Mouse (Mus musculus) heart, adult 8-10 months (tissue): Measurements from ENCODE around the gene Svs1. TPM values are rescaled to one million over a fixed set of nuclear protein-coding genes. Genes with fewer than 3 reads are reported as not detected.

Source experiments
- DNase-seq: peaks from one replicate; pipeline ENCODE4 v3.0.0; 2022; ENCODE audit warnings: low spot score
- total RNA-seq, 4 experiments: library from RNA; stranded (reverse); gene quantifications; 2 replicates each; pipeline ENCODE4 v1.2.4; 2022

Svs1 gene
- total RNA-seq, 4 experiments from 2014 or later, result not detected

DNA sequence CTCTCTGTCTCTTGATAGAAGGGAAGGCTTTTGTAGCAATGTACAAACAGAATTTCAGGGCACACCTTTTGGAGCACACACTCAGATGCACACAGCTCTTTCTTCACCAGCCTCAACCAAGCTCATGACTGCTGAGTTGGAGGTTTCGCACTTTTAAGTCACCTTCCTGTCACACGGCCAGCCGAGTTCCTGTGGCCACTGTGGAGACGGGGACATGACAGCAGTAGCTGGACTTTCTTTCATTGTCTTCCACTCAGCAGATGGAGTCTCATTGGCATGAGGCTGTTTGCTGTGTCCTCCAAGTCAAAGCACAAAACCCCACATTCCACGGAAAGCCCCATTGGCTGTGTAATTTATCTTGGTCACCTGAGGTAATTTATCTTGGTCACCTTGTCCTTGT, 24.5 kb downstream of the Svs1 start:
- no peak for DNase-seq

DNA sequence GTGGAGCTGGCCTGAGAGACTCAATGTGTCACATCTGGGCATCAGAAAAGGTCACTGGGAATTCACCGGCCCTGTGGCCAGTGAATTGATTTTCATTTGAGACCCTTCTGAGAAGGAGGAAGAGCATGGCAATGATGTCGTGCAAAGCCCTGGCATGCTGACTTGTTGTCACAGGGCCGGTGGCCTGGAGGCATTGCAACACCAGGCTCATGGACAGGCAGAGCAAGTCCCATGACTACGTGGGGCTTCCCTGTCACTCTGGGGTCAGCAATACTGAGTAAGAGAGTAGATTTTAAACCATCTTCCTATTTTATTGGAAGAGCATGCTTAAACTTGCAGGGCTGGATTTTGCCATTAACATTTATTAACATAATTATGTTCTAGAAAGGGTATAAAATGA, 26.4 kb downstream of the Svs1 start:
- DNase-seq, result no peak

DNA sequence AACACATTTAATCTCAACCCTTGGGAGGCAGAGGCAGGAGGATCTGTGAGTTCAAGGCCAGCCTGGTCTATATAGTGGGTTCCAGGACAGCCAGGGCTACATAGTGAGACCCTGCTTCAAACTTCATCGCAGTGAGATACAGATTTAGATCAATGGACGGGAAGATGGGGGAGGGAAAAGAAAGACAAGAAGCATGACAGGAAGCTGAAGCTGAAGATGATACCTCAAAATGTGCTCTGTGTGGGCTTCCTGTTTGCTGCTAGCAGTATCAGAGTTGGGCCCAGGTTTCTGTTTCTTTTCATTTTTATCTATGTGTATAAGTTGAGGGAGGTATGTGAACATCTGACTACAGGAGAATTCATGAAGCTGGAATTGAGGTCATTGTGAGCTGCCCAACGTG, 26.8 kb downstream of the Svs1 start:
- DNase-seq, result no peak

DNA sequence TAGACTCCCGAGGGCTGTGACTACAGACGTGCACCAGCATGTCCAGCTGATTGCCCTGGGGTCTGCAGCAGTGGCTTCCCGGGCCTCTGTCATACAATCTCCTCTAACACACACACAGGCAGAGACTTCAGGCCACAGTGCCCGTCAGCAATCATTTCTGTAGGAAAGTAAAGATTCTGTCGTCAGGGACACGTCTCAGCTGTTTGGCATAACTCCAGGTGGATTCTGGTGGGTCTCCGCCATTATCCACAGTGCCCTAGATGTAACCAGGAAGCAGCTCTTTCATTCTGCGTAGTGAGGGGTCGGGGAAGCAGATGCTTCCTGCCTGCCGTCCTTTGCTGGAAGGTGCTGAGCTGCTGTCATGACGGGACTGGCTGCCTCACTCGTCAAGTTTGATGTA, 30.5 kb downstream of the Svs1 start:
- DNase-seq, result no peak

DNA sequence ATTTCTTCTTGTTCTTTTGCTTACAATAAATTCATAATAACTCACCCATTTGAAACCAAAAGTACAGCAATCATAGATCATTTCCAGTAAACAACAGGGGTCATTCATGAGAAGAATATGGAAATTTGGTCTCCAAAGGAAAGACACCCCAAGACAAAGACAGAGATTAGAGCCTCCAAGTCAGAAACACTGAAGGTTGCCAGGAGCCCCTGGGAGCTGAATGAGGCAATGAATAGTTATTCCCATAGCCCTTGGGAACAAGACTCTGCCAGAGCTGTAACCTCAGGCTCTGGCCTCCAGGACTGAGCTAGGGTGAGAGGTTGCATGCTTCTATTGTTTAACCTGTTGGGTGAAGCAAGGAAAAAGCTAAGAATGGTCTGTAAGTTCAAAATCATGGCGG, 32.7 kb downstream of the Svs1 start:
- no peak for DNase-seq

DNA sequence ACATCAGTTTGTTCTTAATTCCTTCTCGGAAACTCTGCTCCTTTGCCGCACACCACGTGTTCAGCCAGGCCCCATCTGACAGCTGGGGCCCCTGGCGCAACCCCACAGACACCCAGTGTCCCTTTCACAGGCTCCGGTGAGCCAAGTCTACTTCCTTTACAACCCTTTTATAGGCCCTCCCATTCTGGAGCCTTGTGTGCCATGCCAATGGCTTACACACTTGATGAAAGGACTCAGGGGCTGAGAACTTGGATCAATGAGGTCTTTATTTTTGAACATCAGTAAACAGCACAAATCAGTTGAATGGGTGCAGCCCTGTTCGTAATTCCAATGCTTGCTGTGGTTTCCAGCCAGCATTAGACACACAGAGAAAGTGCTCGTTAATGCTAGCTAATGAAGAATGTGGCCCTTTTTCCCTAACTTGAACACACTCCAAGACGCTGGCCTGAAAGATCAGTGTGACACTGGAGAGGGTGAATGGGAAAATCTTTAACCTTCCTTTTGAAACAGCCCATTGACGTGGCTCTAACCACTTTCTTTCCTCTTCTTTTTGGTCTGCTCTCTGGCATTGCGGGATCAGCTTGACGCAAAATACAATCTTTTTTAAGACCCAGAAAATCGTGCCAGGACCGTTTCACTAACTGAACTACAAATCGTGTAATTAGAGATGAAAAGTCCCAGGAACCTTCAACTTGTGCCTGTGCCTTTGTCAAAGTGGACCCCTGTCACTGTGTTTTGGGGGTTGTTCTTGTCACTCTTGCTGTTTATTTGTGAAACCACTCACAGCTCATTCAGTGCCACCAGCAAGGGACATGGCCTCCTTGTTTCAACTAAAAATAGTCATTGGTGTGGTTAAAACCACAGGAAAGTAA, 34.7 kb downstream of the Svs1 start:
- no peak for DNase-seq

DNA sequence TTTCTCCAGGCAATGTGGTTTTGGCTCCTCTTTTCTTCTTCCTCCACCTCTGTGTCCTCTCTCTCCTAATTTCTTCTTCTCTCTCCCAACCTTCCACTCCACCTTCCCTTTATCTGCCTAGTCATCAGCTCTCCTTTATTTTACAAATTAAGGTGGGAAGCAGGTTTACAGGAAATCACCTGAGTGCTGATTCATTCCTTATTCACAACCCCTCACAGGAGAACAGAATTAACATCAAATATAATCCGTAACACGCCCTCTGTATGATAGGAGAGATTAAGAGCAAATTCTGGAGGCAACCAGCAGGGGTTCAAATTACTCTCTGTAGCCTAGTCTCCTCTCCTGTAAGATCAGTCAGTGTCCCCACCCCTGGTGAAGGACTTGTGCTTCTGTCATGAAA, 35.7 kb downstream of the Svs1 start:
- no peak for DNase-seq

DNA sequence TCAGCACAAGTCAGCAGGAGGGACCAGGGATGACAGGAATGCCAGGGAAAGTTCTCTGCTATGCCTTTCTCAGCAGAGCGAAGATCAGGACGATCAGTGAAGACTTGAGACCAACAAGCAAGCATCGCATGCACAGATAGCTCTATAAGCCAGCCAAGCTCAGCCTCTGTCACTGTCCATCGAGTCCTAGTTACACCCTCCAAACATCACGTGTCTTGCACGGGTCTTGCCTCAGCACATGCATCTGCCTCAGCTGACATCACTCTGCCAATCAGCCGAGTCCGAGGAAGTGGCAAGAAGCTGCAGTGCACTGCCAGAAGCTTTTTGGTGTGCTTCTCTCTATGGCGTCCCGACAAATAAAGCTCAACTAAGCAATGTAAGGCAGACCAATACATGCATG, 36.7 kb downstream of the Svs1 start:
- DNase-seq, result no peak

DNA sequence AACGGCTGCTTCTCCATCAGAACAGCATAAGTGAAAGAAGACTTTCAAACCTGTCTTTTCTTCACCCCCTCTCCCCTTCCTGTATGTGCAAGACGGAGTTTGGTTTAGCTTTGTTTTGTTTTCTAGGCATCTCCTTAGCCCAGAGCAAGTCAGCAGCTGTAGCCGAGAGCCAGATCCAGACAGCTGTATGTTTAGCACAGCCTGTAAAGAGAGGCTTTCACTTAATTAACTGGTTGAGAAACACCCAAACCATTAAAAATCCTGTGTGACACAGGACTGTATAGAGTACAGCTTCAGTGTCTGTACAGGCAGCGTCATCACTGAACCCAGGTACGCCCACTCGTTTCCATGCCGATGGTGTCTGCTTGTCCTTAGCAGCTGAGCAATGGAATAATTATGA, 38.6 kb downstream of the Svs1 start:
- DNase-seq, result no peak

DNA sequence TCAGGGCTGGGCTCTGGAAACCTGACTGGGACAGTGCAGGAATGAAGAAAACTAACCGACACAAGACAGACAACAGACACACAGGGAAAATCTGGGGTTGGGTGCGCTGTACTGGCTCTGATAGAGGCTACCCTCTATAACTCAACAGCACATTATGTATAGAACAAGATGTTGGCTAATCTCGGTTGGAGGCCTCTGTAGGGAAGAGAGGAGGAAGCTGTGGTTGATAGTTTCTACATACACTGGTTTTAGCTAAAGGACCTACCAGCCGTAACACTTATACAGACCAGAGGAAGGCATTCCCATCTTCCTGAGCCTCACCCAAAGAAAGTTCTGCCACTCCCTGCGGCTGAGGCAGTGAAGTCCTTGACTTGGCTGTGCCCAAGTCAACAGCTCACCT, 39.8 kb downstream of the Svs1 start:
- no peak for DNase-seq

DNA sequence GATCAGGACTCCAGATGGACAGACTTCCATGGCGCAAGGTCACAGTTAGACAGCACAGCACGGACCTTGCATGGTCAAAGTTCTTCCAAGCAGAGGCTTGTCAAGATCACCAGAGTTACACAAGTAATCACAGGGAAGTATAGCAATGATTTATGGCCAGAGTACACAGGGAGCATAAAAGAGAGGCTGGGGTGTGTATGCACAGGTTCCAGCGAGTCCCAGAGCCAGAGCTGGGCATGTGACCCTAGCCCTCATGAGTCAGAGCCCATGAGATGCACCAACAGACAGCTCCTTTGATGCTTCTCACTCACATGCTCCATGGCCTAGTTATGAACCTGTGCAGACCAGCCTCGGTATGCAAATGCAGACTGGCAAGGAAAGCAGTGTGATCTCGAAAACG, 41.4 kb downstream of the Svs1 start:
- no peak for DNase-seq

DNA sequence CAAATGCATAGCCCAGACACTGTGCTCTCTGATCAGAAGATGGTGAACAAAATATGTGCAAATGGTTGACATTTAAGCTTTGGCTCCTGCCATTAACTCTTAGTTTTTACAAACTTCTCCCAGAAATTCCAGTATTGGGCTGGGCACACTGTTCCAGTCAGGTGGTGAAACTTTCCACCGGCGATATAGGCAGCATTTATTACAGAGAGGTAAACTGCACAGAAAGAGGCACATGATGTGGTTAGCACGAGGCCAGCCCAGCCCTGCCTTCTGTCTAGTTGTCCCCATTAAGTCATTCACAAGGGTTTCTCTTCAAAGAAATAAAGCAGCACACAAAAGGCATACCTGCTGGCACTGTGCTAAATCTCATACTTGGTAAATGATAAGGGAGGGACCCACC, 42.0 kb downstream of the Svs1 start:
- DNase-seq, result no peak

DNA sequence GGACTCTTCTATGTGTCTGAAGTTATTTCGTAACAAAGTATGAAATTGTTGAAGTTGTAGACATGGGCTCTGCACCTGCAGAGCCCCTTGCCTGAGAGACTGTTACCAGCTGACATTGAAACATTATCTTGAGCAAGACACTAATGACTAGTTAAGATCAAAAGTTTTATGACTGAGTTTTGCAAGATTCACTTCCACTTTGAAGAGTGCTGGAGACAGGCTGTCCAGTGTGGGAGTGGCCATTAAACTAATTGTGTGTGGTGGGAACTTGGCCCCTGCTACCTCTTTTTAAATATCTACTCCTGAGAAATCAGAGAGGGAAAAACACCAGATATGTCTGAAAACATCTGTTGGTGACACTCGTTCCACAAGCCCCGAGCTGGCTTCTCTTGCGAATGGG, 44.6 kb downstream of the Svs1 start:
- DNase-seq, result no peak

DNA sequence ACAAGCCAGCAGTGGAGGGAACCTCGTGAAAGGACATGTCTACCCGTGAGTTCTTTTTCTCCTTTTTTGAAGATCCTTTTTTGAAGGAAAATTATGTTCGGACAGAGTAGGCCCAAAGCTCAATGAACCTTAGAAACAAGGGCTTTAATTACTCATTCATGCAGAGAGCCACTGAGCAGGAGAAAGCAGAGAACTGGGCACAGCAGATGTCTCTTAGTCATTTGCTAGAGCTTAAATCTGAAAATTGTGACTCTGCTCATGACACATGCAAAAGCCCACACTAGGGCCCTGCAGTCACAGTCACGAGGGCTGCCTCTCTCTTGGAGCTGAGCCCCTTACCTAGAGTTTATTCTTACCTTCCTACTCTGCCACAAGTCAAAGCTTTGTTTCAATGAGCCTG, 46.1 kb downstream of the Svs1 start:
- DNase-seq, result no peak

DNA sequence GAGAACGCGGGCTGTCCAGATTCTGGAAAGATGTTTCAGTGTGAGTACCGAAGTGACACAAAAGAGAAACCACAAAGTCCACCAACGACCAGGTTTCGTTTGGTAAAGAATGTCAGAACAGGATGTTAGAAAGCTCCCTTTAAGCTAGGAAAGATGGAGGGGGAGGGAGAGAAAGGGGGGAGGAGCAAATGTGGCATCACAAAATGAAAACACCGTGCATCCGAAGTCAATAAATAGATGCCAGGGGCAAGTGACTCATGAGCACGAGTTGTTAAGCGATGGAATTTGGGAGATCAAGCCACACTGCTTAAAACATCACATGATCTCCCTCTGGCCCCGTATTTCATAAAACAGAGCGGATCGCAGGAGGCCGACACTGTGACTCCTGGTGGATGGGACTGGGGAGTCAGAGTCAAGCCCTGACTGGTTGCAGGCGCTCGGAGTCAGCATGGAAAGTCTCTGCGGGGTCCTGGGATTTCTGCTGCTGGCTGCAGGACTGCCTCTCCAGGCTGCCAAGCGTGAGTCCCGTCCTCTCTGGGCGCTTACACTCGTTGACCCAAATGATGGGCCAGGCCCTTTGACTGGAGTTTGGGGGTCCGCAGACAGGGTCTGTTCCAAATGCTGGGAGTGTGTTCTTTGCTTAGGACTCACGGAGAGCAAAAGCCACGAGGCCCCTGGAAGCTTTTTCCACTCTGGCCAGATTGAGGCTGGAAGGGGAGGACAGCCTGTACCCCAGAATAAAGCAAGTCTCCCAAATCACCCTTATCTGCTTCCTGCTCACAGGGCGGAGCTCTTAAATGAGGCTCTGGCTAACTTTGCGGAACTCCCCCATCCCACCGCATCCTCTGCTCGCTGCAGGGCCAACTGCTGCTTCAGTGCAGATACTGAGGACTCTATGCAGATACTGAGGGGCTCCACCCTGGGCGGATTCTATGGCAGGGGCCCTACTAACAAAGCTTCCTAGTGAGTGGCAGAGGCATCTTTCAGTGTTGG, 49.9 kb downstream of the Svs1 start, which contains the start of gene Gpnmb:
Gene Gpnmb, plus strand, starts transcription at position 272 of the 993 bp plus-strand sequence.
- no peak for DNase-seq

DNA sequence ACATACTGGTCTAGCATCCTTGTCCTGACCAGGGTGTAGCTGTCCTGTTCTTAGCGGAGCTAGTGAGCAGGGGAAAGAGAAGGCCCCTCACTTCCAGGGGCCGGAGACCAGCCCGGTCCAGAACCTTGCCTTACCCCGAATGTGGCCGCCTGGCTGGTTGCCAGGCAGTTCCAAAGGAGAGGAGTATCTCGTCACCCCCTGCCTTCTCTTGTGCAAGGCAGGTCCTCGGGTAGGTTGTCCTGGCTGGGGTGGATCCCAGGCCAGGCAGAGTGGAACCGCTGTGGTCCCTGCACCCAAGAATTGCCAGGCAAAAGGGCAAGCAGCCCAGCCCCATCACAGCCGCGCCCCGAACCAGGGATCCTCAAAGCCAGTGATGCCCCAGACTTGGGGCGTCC, 50.6 kb downstream of the Svs1 start:
- no peak for DNase-seq

DNA sequence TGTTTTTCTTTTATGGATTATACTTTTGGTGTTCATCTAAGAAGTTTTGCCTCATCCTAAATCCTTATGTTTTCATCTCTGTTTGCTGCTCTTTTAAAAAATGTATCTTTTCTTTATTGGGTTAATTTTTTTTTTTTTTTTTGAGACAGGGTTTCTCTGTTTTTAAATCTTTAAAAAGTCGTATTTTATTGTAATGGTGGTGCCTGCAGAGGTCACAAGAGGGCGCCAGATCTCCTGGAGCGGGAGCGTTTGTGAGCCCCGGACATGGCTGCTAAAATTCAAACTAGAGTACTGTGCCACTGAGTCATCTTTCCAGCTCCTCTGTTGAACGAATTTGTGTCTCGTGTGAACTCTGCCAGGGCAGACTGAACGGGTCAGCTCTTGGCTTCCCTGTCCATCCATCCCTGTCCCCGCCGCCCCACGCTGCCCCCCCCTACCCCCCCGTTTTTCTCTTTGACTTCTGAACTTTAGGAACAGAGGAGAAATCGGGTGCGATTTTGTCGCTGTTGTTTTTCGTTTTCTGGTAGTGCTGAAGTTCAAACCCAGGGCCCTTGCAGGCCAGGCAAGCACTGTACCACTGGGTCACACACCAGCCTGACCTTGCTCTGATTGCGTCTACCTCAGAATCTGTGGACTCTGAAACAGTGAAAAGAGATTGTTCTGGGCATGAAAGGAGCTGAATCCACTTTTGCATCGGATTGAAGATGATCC, 53.0 kb downstream of the Svs1 start:
- peak; percentile 34 for DNase-seq

Other genes starting within 250 kb of the Svs1 start
- 1 to 10 TPM; 6.3 to 9.4 (median 8.0) TPM for gene Gimap1, start 247.8 kb upstream of the Svs1 start, total RNA-seq
- gene Gimap5, start 240.7 kb upstream of the Svs1 start, total RNA-seq, result 1 to 10 TPM; 4.1 to 5.0 (median 4.5) TPM
- under 1 TPM; 0.53 to 0.86 (median 0.54) TPM for gene Gimap3, start 216.0 kb upstream of the Svs1 start, total RNA-seq
- 10 to 100 TPM; 15.0 to 19.3 (median 17.1) TPM for gene Tmem176a, start 145.9 kb upstream of the Svs1 start, total RNA-seq
- 10 to 100 TPM; 34.1 to 50.4 (median 41.2) TPM for gene Tmem176b, start 145.4 kb upstream of the Svs1 start, total RNA-seq
- gene Aoc1, start 114.0 kb upstream of the Svs1 start, total RNA-seq, result not detected
- not detected for gene 1600015I10Rik, start 57.0 kb upstream of the Svs1 start, total RNA-seq
- not detected for gene Doxl2, start 11.9 kb upstream of the Svs1 start, total RNA-seq
- 1 to 10 TPM in 2 of 4 experiments, under 1 TPM in 2; 0.63 to 1.5 (median 1.1) TPM for gene Gpnmb, start 49.7 kb downstream of the Svs1 start, total RNA-seq
- gene Malsu1, start 86.9 kb downstream of the Svs1 start, total RNA-seq, result 10 to 100 TPM; 23.4 to 39.8 (median 36.9) TPM
- not detected for gene Igf2bp3, start 228.1 kb downstream of the Svs1 start, total RNA-seq